Mouse (Mus musculus): ENCODE measurements around the gene Ube2c. TPM values are rescaled to one million over a fixed set of nuclear protein-coding genes. Genes with fewer than 3 reads are reported as not detected.

The Ube2c gene
- polyA plus RNA-seq, 1 experiment from 2014 or later: 507 TPM

GRCm38 (mm10) chr2:164767812-164768540, 1.7 kb upstream of the Ube2c start:
- no peaks in the 10 kb centered on the region for H3K27me3 ChIP-seq
- 90% methylated on average over 15 of the region's 15 CpGs for WGBS
- no peak overlapping the region for H3K4me2 ChIP-seq
- H3K4me1 ChIP-seq: peaks cover 26% of the 10 kb centered on the region
- no peak for ATAC-seq
- peaks cover 68% of the 10 kb centered on the region for H3K36me3 ChIP-seq (ENCODE audit: poor library complexity, severe bottlenecking)
- no peaks in the 10 kb centered on the region for H3K9me3 ChIP-seq (replicated peaks)
- no peak overlapping the region for H3K27ac ChIP-seq
- no peak overlapping the region for H3K9ac ChIP-seq
- H3K4me3 ChIP-seq: no peak overlapping the region

GRCm38 (mm10) chr2:164770279-164770678, 581 bp downstream of the Ube2c start:
- H3K4me1 ChIP-seq: peaks cover 26% of the 10 kb centered on the region
- peak overlapping the region; percentile 84 for H3K9ac ChIP-seq
- ATAC-seq: no peak
- H3K27me3 ChIP-seq: no peaks in the 10 kb centered on the region
- 4% methylated on average over 15 of the region's 15 CpGs for WGBS
- H3K9me3 ChIP-seq (replicated peaks): no peaks in the 10 kb centered on the region
- peaks cover 55% of the 10 kb centered on the region for H3K36me3 ChIP-seq (ENCODE audit: poor library complexity, severe bottlenecking)
- H3K4me3 ChIP-seq: peak overlapping the region; percentile 90
- peak overlapping the region; percentile 94 for H3K4me2 ChIP-seq
- no peak overlapping the region; the same call in 1 of the 2 replicates for H3K27ac ChIP-seq

GRCm38 (mm10) chr2:164771123-164771522, 1.4 kb downstream of the Ube2c start:
- Histone ChIP-seq H3K9me3 (replicated peaks) (no peaks in the 10 kb centered on the region), H3K27me3 (no peaks in the 10 kb centered on the region), H3K4me2 (peak overlapping the region; percentile 94), H3K4me3 (peak overlapping the region; percentile 90), H3K36me3 (ENCODE audit: poor library complexity, severe bottlenecking) (peaks cover 47% of the 10 kb centered on the region), H3K27ac (no peak overlapping the region), H3K4me1 (peaks cover 26% of the 10 kb centered on the region), H3K9ac (peak overlapping the region; percentile 84)
- WGBS: 78% methylated on average over 8 of the region's 8 CpGs
- ATAC-seq: no peak

GRCm38 (mm10) chr2:164773229-164773988, 3.7 kb downstream of the Ube2c start:
- WGBS: 82% methylated on average over 14 of the region's 14 CpGs
- no peaks in the 10 kb centered on the region for H3K9me3 ChIP-seq (replicated peaks)
- H3K4me3 ChIP-seq: no peak overlapping the region
- H3K27me3 ChIP-seq: no peaks in the 10 kb centered on the region
- H3K4me1 ChIP-seq: peaks cover 26% of the 10 kb centered on the region
- no peak for ATAC-seq
- 0 out of 2 replicates have a peak overlapping the region, but pooled peaks have one; percentile 10 for H3K27ac ChIP-seq
- H3K36me3 ChIP-seq (ENCODE audit: poor library complexity, severe bottlenecking): peaks cover 25% of the 10 kb centered on the region
- H3K4me2 ChIP-seq: no peak overlapping the region
- no peak overlapping the region for H3K9ac ChIP-seq

GRCm38 (mm10) chr2:164773989-164774364, 4.3 kb downstream of the Ube2c start:
- ATAC-seq: no peak
- Histone ChIP-seq H3K36me3 (ENCODE audit: poor library complexity, severe bottlenecking) (peaks cover 24% of the 10 kb centered on the region), H3K4me3 (no peak overlapping the region), H3K27me3 (no peaks in the 10 kb centered on the region), H3K9ac (no peak overlapping the region), H3K27ac (0 out of 2 replicates have a peak overlapping the region, but pooled peaks have one; percentile 10), H3K9me3 (replicated peaks) (no peaks in the 10 kb centered on the region), H3K4me1 (peaks cover 26% of the 10 kb centered on the region), H3K4me2 (no peak overlapping the region)
- 88% methylated on average over 5 of the region's 5 CpGs for WGBS

GRCm38 (mm10) chr2:164776130-164776529, 6.4 kb downstream of the Ube2c start:
- Histone ChIP-seq H3K27me3 (no peaks in the 10 kb centered on the region), H3K36me3 (ENCODE audit: poor library complexity, severe bottlenecking) (peaks cover 22% of the 10 kb centered on the region), H3K4me1 (peaks cover 13% of the 10 kb centered on the region), H3K4me3 (no peak overlapping the region), H3K4me2 (no peak overlapping the region), H3K9ac (no peak overlapping the region), H3K9me3 (replicated peaks) (no peaks in the 10 kb centered on the region), H3K27ac (no peak overlapping the region)
- WGBS: 91% methylated on average over 6 of the region's 6 CpGs
- ATAC-seq: no peak

GRCm38 (mm10) chr2:164776801-164777200, 7.1 kb downstream of the Ube2c start:
- Histone ChIP-seq H3K9ac (no peak overlapping the region), H3K27ac (no peak overlapping the region), H3K27me3 (no peaks in the 10 kb centered on the region), H3K4me3 (no peak overlapping the region), H3K4me1 (peaks cover 7% of the 10 kb centered on the region), H3K36me3 (ENCODE audit: poor library complexity, severe bottlenecking) (peaks cover 16% of the 10 kb centered on the region), H3K9me3 (replicated peaks) (no peaks in the 10 kb centered on the region), H3K4me2 (no peak overlapping the region)
- no peak for ATAC-seq
- 73% methylated on average over 17 of the region's 17 CpGs for WGBS

GRCm38 (mm10) chr2:164777246-164778014, 7.7 kb downstream of the Ube2c start:
- H3K9me3 ChIP-seq (replicated peaks): no peaks in the 10 kb centered on the region
- H3K9ac ChIP-seq: no peak overlapping the region
- 83% methylated on average over 30 of the region's 30 CpGs for WGBS
- no peak overlapping the region for H3K4me3 ChIP-seq
- H3K4me1 ChIP-seq: peaks cover under 1% of the 10 kb centered on the region; the same call in 1 of the 2 replicates
- ATAC-seq: no peak
- peaks cover 9% of the 10 kb centered on the region for H3K36me3 ChIP-seq (ENCODE audit: poor library complexity, severe bottlenecking)
- H3K27me3 ChIP-seq: no peaks in the 10 kb centered on the region
- no peak overlapping the region for H3K27ac ChIP-seq
- H3K4me2 ChIP-seq: no peak overlapping the region

GRCm38 (mm10) chr2:164778015-164778287, 8.3 kb downstream of the Ube2c start:
- Histone ChIP-seq H3K27ac (no peak overlapping the region), H3K9me3 (replicated peaks) (no peaks in the 10 kb centered on the region), H3K9ac (no peak overlapping the region), H3K4me2 (no peak overlapping the region), H3K36me3 (ENCODE audit: poor library complexity, severe bottlenecking) (peaks cover 4% of the 10 kb centered on the region), H3K4me3 (no peak overlapping the region), H3K4me1 (no peaks in the 10 kb centered on the region), H3K27me3 (no peaks in the 10 kb centered on the region)
- WGBS: 91% methylated on average over 11 of the region's 11 CpGs
- no peak for ATAC-seq

GRCm38 (mm10) chr2:164778809-164779208, 9.1 kb downstream of the Ube2c start:
- WGBS: 87% methylated on average over 7 of the region's 7 CpGs
- no peak for ATAC-seq
- no peaks in the 10 kb centered on the region for H3K27me3 ChIP-seq

GRCm38 (mm10) chr2:164779481-164780086, 9.9 kb downstream of the Ube2c start, which contains the start of gene Tnnc2:
TSS of gene Tnnc2 (minus strand) at chr2:164779967.
- Histone ChIP-seq H3K27ac (no peak within 1 kb of the TSS), H3K9ac (no peak within 1 kb of the TSS), H3K4me2 (no peak within 1 kb of the TSS), H3K9me3 (replicated peaks) (no peaks in the 10 kb centered on the region), H3K36me3 (ENCODE audit: poor library complexity, severe bottlenecking) (no peaks in the 10 kb centered on the region), H3K4me3 (no peak within 1 kb of the TSS), H3K27me3 (no peaks in the 10 kb centered on the region), H3K4me1 (peaks cover under 1% of the 10 kb centered on the region; the same call in 1 of the 2 replicates)
- ATAC-seq: no peak
- WGBS: 64% methylated on average over 8 of the region's 8 CpGs

More at GRCm38 (mm10) chr2:164778809-164779208, 9.1 kb downstream of the Ube2c start:
- Histone ChIP-seq H3K27ac (no peak overlapping the region), H3K9me3 (replicated peaks) (no peaks in the 10 kb centered on the region), H3K4me3 (no peak overlapping the region), H3K4me1 (no peaks in the 10 kb centered on the region), H3K9ac (no peak overlapping the region), H3K4me2 (no peak overlapping the region), H3K36me3 (ENCODE audit: poor library complexity, severe bottlenecking) (no peaks in the 10 kb centered on the region)

Measured in forebrain, embryonic 13.5 days (tissue).